Mouse (Mus musculus) stomach, postnatal 0 days (tissue): ENCODE measurements around the gene 4930544G11Rik.

ENCODE experiments used
- CTCF ChIP-seq: IDR thresholded peaks from 2 replicates; pipeline ENCODE4 v1.5.1; 2016; ENCODE audit warnings: antibody characterized with exemption, low read depth, mild to moderate bottlenecking, moderate library complexity
- EP300 ChIP-seq: optimal IDR thresholded peaks from 2 replicates; pipeline ENCODE3; 2016; ENCODE audit warnings: antibody characterized with exemption

GRCm38 (mm10) chr6:65915421-65915820, 37.0 kb upstream of the 4930544G11Rik start:
- TF ChIP-seq CTCF (no peak), EP300 (no peak)
